Mouse (Mus musculus) lung, postnatal 25 days (tissue): Measurements from ENCODE around the gene Ptpn1.

ENCODE experiments used
- DNase-seq: peaks from one replicate; pipeline ENCODE4 v3.0.0; 2022; ENCODE audit warnings: low spot score

The Ptpn1 gene

DNA sequence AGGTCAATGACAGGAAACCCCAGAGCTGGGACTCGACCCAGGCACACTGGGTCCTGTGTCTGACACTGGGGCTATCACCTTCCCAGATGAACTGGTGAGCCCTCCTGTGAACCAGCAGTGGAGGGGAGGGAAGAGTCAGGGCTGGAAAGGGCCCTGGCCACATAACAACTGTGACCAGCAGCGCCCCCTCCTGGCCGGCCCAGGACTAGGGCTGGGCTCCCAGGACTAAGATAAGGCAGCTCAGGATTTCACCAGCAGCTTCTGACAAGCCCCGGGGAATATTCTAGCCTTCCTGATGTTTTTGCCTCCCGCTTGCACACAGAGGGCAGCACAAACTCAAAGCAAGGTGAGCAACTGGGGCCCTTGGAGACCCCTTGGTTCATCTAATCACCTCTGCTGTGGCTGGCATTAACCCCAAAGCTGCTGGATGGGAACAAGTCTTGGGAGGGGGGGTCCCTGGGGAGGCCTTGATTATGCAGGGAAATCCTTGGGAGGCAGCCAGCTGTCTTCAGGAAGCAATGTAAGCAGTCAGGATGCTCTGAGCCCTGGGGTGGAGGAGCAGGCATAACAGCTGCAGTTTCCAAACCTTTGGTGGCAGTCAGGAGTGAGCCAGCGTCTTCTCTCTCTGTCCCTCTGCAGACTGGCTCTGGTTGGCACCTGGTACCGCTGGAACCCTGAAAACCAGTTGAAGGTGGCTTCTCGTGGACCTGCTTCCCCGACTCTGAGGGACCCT lies 78.2 kb downstream of the Ptpn1 start, which contains the start of gene Ripor3:
Ripor3 (minus strand) TSS at position 683 of the 733 bp plus-strand sequence.
- DNase-seq, result peak; percentile 81

DNA sequence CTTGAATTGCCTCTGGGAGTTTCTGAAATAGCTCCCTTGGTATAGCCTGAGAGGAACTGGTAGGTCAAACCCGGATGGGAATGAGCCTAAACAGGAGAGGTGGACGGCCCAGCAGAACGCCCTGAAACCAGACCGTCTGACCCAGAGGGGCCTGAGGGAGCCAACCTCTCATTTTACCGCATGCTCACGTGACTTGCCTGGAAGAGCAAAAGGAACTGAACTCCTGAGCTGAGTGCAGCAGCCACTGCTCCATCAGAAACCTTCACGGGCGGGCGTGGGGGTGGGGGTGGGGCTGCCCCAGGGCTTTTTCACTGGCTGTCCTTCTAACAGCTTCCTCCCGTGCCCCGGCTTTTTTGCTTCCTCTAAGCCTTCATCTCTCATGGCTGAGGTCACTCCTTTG lies 79.0 kb downstream of the Ptpn1 start:
- no peak for DNase-seq

DNA sequence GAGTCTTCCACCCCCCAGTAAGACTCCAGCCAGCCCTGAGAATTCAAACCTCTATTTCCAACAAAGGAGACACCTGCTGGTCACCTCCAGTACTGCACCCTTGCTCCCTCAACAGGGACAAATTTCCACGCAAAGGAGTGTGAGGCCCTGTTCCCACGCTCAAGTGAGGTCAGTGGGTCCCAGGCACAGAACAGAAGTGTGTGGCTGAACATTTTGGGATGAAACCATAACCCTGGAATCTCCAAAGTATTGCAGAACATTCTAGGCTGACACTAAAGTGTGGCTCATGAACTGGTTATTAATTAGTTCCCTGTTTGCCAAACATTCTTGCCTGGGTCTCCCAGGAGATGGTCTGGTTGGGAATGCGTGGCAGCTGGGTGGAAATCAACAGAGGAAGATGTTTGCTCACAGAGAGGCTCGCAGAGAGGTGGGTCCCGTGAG lies 85.1 kb downstream of the Ptpn1 start:
- DNase-seq, result peak; percentile 73

DNA sequence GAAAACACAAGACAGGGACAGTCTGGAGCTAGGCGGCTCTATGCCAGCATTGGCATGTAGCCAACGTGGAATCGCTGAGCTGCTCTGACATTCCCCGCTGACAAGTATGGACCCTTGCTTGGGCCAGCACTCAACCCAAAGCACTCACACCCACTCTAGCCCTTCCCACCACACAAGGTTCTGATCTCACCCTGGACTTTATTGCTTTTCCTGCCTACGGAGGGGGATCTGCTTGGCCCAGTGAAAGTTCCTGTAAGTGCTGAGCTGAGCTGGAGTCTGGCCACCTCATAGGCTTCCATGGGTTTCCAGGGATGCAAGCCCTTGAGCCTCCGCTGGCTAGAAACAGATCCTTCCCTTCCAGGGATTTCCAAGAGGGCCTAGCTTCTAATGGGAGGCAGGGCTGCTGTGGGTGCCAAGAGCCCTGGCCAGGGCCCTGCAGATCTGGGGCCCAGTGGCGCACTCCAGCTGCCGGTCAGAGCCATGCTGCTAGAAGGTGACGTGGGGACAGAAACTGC lies 87.4 kb downstream of the Ptpn1 start:
- DNase-seq, result peak; percentile 31

DNA sequence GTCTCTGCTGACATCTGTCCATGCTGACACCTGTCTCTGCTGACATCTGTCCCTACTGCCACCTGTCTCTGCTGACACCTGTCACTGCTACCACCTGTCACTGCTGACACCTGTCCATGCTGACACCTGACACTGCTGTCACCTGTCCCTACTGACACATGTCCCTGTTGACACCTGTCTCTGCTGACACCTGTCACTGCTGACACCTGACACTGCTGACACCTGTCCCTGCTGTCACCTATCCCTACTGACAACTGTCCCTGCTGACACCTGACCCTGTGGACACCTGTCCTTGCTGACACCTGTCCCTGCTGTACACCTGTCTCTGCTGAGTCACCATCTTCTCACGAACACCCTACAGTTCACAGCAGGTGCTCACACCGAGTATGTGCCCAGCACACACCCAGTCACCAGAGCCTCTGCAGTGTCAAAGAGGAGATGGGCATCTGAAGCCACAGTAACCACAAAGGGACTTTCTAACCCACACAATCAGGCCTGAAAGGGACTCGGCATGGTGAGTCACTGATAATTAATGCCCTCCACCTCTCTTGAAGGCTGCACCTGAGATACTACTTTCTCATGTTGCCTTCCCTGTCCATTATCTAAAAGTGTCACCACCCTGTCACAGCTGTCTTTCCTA lies 92.0 kb downstream of the Ptpn1 start:
- no peak for DNase-seq

DNA sequence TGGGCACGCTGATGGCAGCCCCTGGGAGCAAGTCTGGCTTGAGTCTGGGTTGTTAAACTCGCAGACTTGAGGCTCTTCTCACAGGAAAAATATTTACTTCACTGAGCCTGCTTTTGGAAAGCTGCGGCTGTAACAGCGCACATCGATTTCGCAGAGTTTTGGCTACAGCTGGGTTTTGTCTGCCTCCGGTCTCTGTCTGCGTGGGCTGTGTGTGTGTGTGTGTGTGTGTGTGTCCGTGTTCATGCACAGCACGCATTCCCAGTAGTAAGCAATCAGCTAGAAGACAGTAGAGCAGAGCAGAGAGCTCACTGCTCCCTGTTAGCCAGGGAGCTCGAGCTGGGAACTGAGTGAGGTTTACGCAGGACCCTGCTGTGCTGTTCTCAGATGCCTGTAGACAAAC lies 93.3 kb downstream of the Ptpn1 start:
- DNase-seq, result peak; percentile 66

DNA sequence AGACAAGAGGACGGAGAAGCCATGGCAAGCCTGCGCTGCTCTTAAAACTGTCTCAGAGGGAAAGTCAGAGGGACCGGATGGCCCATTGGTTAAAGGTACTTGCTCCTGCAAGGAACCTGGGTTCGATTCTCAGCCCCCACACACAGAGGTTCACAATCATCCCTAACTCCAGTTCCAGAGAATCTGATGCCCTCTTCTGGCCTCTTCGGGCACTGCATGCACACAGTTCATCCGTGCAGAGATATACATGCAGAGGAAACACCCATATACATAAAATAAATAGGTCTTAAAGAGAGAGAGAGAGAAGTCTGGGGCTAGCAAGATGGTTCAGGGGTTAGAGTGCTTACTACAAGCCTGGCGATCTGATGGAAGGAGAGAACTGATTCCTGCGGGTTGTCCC lies 94.0 kb downstream of the Ptpn1 start:
- DNase-seq, result no peak

DNA sequence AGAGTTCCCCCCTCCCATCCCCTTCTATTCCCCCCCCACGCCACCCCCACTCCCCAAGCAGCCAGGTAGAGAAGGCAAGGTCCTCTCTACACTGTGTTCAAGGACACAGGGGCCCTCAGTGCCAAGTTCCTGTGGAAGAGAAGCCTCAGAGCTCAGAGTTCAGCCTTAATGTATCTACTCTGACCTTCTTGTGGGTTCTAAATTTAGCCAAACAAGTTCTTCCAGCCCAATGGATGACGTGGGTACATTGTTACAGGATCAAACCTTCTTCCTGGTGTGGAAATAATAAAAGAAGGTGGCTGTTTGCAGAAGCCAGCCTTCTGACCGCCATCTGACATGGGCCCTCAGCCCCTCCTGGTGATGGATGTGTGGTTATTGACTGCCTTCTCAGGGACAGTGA lies 94.6 kb downstream of the Ptpn1 start:
- DNase-seq, result peak; percentile 42

DNA sequence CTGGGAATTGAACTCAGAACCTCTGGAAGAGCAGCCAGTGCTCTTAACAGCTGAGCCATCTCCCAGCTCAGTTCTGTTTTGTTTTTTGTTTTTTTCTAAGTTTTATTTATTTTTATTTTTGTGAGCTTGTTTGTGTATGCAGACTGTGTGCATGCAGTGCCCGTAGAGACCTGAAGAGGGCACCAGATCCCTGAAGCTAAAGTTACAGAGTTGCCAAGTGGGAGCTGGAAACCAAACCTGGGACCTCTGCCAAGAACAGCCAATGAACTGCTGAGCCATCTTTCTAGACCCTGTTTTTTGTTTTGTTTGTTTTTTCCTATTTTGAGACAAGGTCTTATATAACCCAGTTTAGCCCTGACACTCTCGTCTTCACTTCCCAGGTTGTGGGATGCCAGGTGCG lies 96.5 kb downstream of the Ptpn1 start:
- DNase-seq, result no peak
